Mouse (Mus musculus) heart, adult 2 months (tissue): Measurements from ENCODE around the gene Epb41l2. TPM values are rescaled to one million over a fixed set of nuclear protein-coding genes. Genes with fewer than 3 reads are reported as not detected.

Experiments
- DNase-seq, 2 experiments: peaks; one replicate each; pipeline ENCODE4 v3.0.0; 2021
- H3K27ac ChIP-seq: fragments of 200-600 bp; 2 replicates; pipeline ENCODE4 v1.8.1; 2022
- H3K27me3 ChIP-seq: fragments of 200-500 bp; 2 replicates; pipeline ENCODE4 v1.6.1; 2012; ENCODE audit warnings: mild to moderate bottlenecking, low read length, inconsistent platforms, mixed read lengths; ENCODE audit not compliant: control insufficient read depth, insufficient read depth
- H3K36me3 ChIP-seq: fragments of 200-500 bp; 2 replicates; pipeline ENCODE4 v1.6.1; 2012; ENCODE audit warnings: low read length, inconsistent platforms; ENCODE audit not compliant: control insufficient read depth, insufficient read depth
- H3K4me1 ChIP-seq: fragments of 200-500 bp; 2 replicates; pipeline ENCODE4 v1.6.1; 2011; ENCODE audit warnings: low read length; ENCODE audit not compliant: control insufficient read depth, insufficient read depth
- H3K4me3 ChIP-seq: fragments of 200-600 bp; 2 replicates; pipeline ENCODE4 v1.8.1; 2022
- H3K79me2 ChIP-seq: fragments of 200-500 bp; replicated peaks from 2 replicates; pipeline ENCODE4 v1.6.1; 2012; ENCODE audit warnings: mild to moderate bottlenecking, inconsistent platforms, low read length, moderate library complexity, mixed read lengths; ENCODE audit not compliant: control insufficient read depth, insufficient read depth
- H3K9ac ChIP-seq: fragments of 200-500 bp; 2 replicates; pipeline ENCODE4 v1.6.1; 2012; ENCODE audit warnings: low read depth, mild to moderate bottlenecking, control low read depth, inconsistent platforms, low read length, mixed read lengths
- CTCF ChIP-seq: fragments of 200-600 bp; IDR thresholded peaks from 2 replicates; pipeline ENCODE4 v1.8.1; 2022; ENCODE audit warnings: antibody characterized with exemption, mild to moderate bottlenecking, moderate library complexity
- EP300 ChIP-seq: fragments of 200-500 bp; IDR thresholded peaks from 2 replicates; pipeline ENCODE4 v1.6.1; 2011; ENCODE audit warnings: low read depth, low read length, control low read depth; ENCODE audit not compliant: insufficient read depth
- POLR2A ChIP-seq: fragments of 200-500 bp; IDR thresholded peaks from 2 replicates; pipeline ENCODE4 v1.6.1; 2011; ENCODE audit warnings: mild to moderate bottlenecking, low read depth, low read length, control low read depth; ENCODE audit not compliant: insufficient read depth
- WGBS: fragments of 180-500 bp; shearing (Covaris S2); methylation state at CpG from one replicate; pipeline ENCODE4 v1.1.7; 2018; 5-methylcytosine and 5-hydroxymethylcytosine counted together
- intact Hi-C: fragments of 180-260 bp; cut with DNase I; formaldehyde crosslinking; loops from one replicate; pipeline ENCODE4 v1.15.1; 2025
- polyA plus RNA-seq: library from polyadenylated mRNA; depleted of rRNA; stranded (reverse); fragments of >200 nt; gene quantifications from 2 replicates; pipeline ENCODE4 v1.2.3, GENCODE M21; 2012
- total RNA-seq, 2 experiments: library from RNA; stranded (reverse); gene quantifications; 2 replicates each; pipeline ENCODE4 v1.2.3; 2021

Gene Epb41l2
- total and polyA plus RNA-seq, 3 experiments: 24.0 to 49.1 (median 40.5) TPM

- WGBS: 75% methylated on average over 7 of the region's 7 CpGs
- DNase-seq: no peak
- Histone ChIP-seq H3K27ac (no peak overlapping the region), H3K4me3 (no peak overlapping the region), H3K27me3 (no peaks in the 10 kb centered on the region), H3K4me1 (no peaks in the 10 kb centered on the region), H3K79me2 (no peaks in the 10 kb centered on the region), H3K36me3 (no peaks in the 10 kb centered on the region), H3K9ac (no peak overlapping the region)
- TF ChIP-seq EP300 (no peak), CTCF (no peak), POLR2A (no peak)
- intact Hi-C loops: no loop called here
Observed at GRCm38 (mm10) chr10:25354390-25354789, 5.2 kb upstream of the Epb41l2 start.

- Histone ChIP-seq H3K79me2 (peaks cover 4% of the 10 kb centered on the region), H3K36me3 (peaks cover 3% of the 10 kb centered on the region), H3K4me1 (peaks cover 5% of the 10 kb centered on the region), H3K4me3 (peak overlapping the region; percentile 81), H3K27me3 (no peaks in the 10 kb centered on the region), H3K27ac (peak overlapping the region; percentile 93), H3K9ac (peak overlapping the region; percentile 92)
- WGBS: under 1% methylated on average over 31 of the region's 84 CpGs
- TF ChIP-seq POLR2A: no peak
- peak; percentile 29 for TF ChIP-seq CTCF
- intact Hi-C loops: loop anchor here (1.0 to 10.0 kb wide), 5 partner anchors 21 to 129 kb away; no protein-coding TSS in a partner anchor
- peak; percentile 55 to 64 for DNase-seq
Observed at GRCm38 (mm10) chr10:25359959-25360811, 587 bp downstream of the Epb41l2 start.

- intact Hi-C loops: loop anchor here (10.0 kb wide), 1 partner anchor 73 kb away; no protein-coding TSS in a partner anchor
- 19% methylated on average over 6 of the region's 6 CpGs for WGBS
- Histone ChIP-seq H3K36me3 (peaks cover 12% of the 10 kb centered on the region), H3K27ac (peak overlapping the region; percentile 21; the same call in 1 of the 2 replicates), H3K9ac (peak overlapping the region; percentile 38), H3K79me2 (peaks cover 4% of the 10 kb centered on the region), H3K4me3 (peak overlapping the region; percentile 19), H3K27me3 (no peaks in the 10 kb centered on the region), H3K4me1 (peaks cover 7% of the 10 kb centered on the region)
- TF ChIP-seq CTCF (no peak), POLR2A (no peak), EP300 (no peak)
- DNase-seq: no peak
Observed at GRCm38 (mm10) chr10:25362235-25362634, 2.6 kb downstream of the Epb41l2 start.

GRCm38 (mm10) chr10:25365158-25365557, 5.6 kb downstream of the Epb41l2 start:
- 54% methylated on average over 7 of the region's 7 CpGs for WGBS
- TF ChIP-seq CTCF (no peak), EP300 (no peak), POLR2A (no peak)
- intact Hi-C loops: loop anchor here (10.0 kb wide), 1 partner anchor 70 kb away; no protein-coding TSS in a partner anchor
- no peak overlapping the region for H3K9ac ChIP-seq
- peaks cover 11% of the 10 kb centered on the region for H3K4me1 ChIP-seq
- H3K4me3 ChIP-seq: no peak overlapping the region
- H3K27me3 ChIP-seq: no peaks in the 10 kb centered on the region
- no peak for DNase-seq
- H3K79me2 ChIP-seq: peaks cover 6% of the 10 kb centered on the region
- H3K27ac ChIP-seq: no peak overlapping the region
- H3K36me3 ChIP-seq: peaks cover 12% of the 10 kb centered on the region

GRCm38 (mm10) chr10:25365708-25366107, 6.1 kb downstream of the Epb41l2 start:
- Histone ChIP-seq H3K4me1 (peaks cover 11% of the 10 kb centered on the region), H3K27me3 (no peaks in the 10 kb centered on the region), H3K36me3 (peaks cover 12% of the 10 kb centered on the region), H3K27ac (no peak overlapping the region), H3K9ac (no peak overlapping the region), H3K79me2 (peaks cover 6% of the 10 kb centered on the region), H3K4me3 (no peak overlapping the region)
- TF ChIP-seq POLR2A (no peak), EP300 (no peak), CTCF (no peak)
- no peak for DNase-seq
- 36% methylated on average over 7 of the region's 7 CpGs for WGBS
- intact Hi-C loops: loop anchor here (10.0 kb wide), 1 partner anchor 69 kb away; no protein-coding TSS in a partner anchor

GRCm38 (mm10) chr10:25366691-25367090, 7.1 kb downstream of the Epb41l2 start:
- TF ChIP-seq POLR2A (no peak), EP300 (no peak), CTCF (no peak)
- DNase-seq: peak in 1 of 2 experiments; percentile 28
- H3K9ac ChIP-seq: no peak overlapping the region
- WGBS: 39% methylated on average over 5 of the region's 5 CpGs
- peaks cover 17% of the 10 kb centered on the region for H3K36me3 ChIP-seq
- no peaks in the 10 kb centered on the region for H3K27me3 ChIP-seq
- peaks cover 14% of the 10 kb centered on the region for H3K4me1 ChIP-seq
- peaks cover 6% of the 10 kb centered on the region for H3K79me2 ChIP-seq
- H3K4me3 ChIP-seq: no peak overlapping the region
- no peak overlapping the region for H3K27ac ChIP-seq
- intact Hi-C loops: loop anchor here (10.0 kb wide), 1 partner anchor 68 kb away; no protein-coding TSS in a partner anchor
